Mouse (Mus musculus): ENCODE results near the gene Rnf114. TPM values are rescaled to one million over a fixed set of nuclear protein-coding genes. Genes with fewer than 3 reads are reported as not detected.

The Rnf114 gene
- polyA plus RNA-seq, 1 experiment from 2014 or later = 130 TPM

DNA sequence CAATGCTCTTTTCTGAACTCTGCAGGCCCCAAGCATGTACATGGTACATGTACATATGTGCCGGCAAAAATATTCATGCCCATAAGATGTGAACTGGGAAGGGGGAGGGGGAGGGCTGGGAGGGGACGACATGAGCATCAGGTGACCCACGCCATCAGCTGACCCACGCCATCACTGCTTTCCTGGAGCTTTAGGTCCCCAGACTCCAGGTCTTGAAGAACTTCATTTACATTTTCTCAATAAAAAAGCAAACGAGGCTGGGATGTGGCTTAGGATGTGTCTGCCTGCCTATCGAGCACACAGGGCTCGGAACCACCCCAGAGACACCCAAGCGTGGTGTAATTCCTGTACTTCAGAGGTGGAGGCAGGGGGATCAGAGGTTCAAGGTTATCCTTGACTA is 55.0 kb downstream of the Rnf114 start:
- Histone ChIP-seq H3K9me3 (no peaks in the 10 kb centered on the region), H3K36me3 (no peaks in the 10 kb centered on the region), H3K4me1 (peaks cover 19% of the 10 kb centered on the region), H3K27ac (no peak overlapping the region), H3K4me3 (no peak overlapping the region), H3K4me2 (replicated peaks) (no peak overlapping the region), H3K27me3 (replicated peaks) (no peaks in the 10 kb centered on the region; the same call in 1 of the 2 replicates), H3K9ac (no peak overlapping the region)
- ATAC-seq (ENCODE audit: low FRiP score, low read depth) = no peak
- 79% methylated on average over 8 of the region's 8 CpGs for WGBS

GRCm38 (mm10) chr2:167548961-167549360 is 56.5 kb downstream of the Rnf114 start:
- Histone ChIP-seq H3K4me1 (peaks cover 13% of the 10 kb centered on the region), H3K9ac (no peak overlapping the region), H3K27ac (no peak overlapping the region), H3K9me3 (no peaks in the 10 kb centered on the region), H3K4me2 (replicated peaks) (no peak overlapping the region), H3K27me3 (replicated peaks) (no peaks in the 10 kb centered on the region), H3K36me3 (no peaks in the 10 kb centered on the region), H3K4me3 (no peak overlapping the region)
- WGBS = 88% methylated on average over 7 of the region's 7 CpGs
- ATAC-seq (ENCODE audit: low FRiP score, low read depth) = no peak

- H3K9ac ChIP-seq = no peak overlapping the region
- H3K27me3 ChIP-seq (replicated peaks) = no peaks in the 10 kb centered on the region
- no peak overlapping the region for H3K4me3 ChIP-seq
- no peaks in the 10 kb centered on the region for H3K9me3 ChIP-seq
- no peak overlapping the region for H3K4me2 ChIP-seq (replicated peaks)
- H3K27ac ChIP-seq = no peak overlapping the region
- H3K36me3 ChIP-seq = no peaks in the 10 kb centered on the region
- peaks cover 8% of the 10 kb centered on the region; the same call in 1 of the 2 replicates for H3K4me1 ChIP-seq
- WGBS = 78% methylated on average over 8 of the region's 8 CpGs
- ATAC-seq (ENCODE audit: low FRiP score, low read depth) = no peak
Measured at GRCm38 (mm10) chr2:167550341-167550854, 58.0 kb downstream of the Rnf114 start.

DNA sequence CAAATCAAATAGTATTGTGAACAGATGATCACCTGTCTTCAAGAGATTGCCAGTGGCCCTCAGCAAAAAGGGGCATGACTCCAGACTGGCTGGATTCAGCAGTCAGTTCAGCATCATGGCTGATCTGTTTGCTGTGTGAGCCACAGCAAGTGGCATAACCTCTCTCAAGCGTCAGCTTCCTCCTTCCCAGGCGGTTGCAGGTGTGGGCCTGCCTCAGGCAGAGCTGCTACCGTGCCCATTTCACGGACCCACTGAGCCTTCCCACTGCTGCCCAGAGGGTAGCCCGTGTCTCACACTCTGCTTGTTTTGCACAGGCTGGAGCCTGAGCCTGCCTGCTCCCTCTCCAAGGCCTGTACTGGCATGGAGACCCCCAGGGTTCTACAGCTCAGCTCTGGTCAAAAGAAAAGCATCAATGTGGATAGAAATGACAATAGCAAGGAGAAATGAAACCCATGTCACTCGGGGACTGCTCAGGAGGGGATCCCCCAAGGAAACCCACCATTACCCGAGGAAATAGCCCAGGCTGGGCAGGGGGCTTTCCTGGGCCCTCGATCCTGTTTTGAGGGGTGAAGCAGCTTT is 59.0 kb downstream of the Rnf114 start:
- Histone ChIP-seq H3K9ac (0 out of 2 replicates have a peak overlapping the region, but pooled peaks have one; percentile 9), H3K4me3 (no peak overlapping the region)
- 77% methylated on average over 8 of the region's 8 CpGs for WGBS

GRCm38 (mm10) chr2:167552292-167552691 is 59.8 kb downstream of the Rnf114 start:
- Histone ChIP-seq H3K4me3 (no peak overlapping the region), H3K36me3 (no peaks in the 10 kb centered on the region), H3K4me2 (replicated peaks) (no peak overlapping the region), H3K4me1 (peaks cover 8% of the 10 kb centered on the region; the same call in 1 of the 2 replicates), H3K9me3 (no peaks in the 10 kb centered on the region), H3K9ac (no peak overlapping the region), H3K27ac (no peak overlapping the region), H3K27me3 (replicated peaks) (no peaks in the 10 kb centered on the region)
- no peak for ATAC-seq (ENCODE audit: low FRiP score, low read depth)
- 91% methylated on average over 4 of the region's 4 CpGs for WGBS

More for the DNA sequence above, 59.0 kb downstream of the Rnf114 start:
- no peak overlapping the region for H3K27ac ChIP-seq
- H3K9me3 ChIP-seq = no peaks in the 10 kb centered on the region
- no peak overlapping the region for H3K4me2 ChIP-seq (replicated peaks)
- H3K4me1 ChIP-seq = peaks cover 8% of the 10 kb centered on the region; the same call in 1 of the 2 replicates
- no peak for ATAC-seq (ENCODE audit: low FRiP score, low read depth)
- H3K27me3 ChIP-seq (replicated peaks) = no peaks in the 10 kb centered on the region
- H3K36me3 ChIP-seq = no peaks in the 10 kb centered on the region

- H3K4me2 ChIP-seq (replicated peaks) = no peak overlapping the region
- no peaks in the 10 kb centered on the region for H3K9me3 ChIP-seq
- no peak overlapping the region for H3K9ac ChIP-seq
- no peaks in the 10 kb centered on the region for H3K27me3 ChIP-seq (replicated peaks)
- H3K4me3 ChIP-seq = no peak overlapping the region
- ATAC-seq (ENCODE audit: low FRiP score, low read depth) = no peak
- peaks cover 8% of the 10 kb centered on the region; the same call in 1 of the 2 replicates for H3K4me1 ChIP-seq
- H3K27ac ChIP-seq = no peak overlapping the region
- WGBS = 15% methylated on average over 11 of the region's 11 CpGs
- H3K36me3 ChIP-seq = no peaks in the 10 kb centered on the region
Measured at GRCm38 (mm10) chr2:167552927-167553402, 60.5 kb downstream of the Rnf114 start.

- no peaks in the 10 kb centered on the region for H3K9me3 ChIP-seq
- WGBS = 87% methylated on average over 5 of the region's 5 CpGs
- no peaks in the 10 kb centered on the region for H3K36me3 ChIP-seq
- H3K27me3 ChIP-seq (replicated peaks) = peaks cover 4% of the 10 kb centered on the region; the same call in 1 of the 2 replicates
- H3K4me2 ChIP-seq (replicated peaks) = no peak overlapping the region
- no peak for ATAC-seq (ENCODE audit: low FRiP score, low read depth)
- no peak overlapping the region for H3K27ac ChIP-seq
- H3K4me3 ChIP-seq = no peak overlapping the region
- no peak overlapping the region for H3K9ac ChIP-seq
- peaks cover 23% of the 10 kb centered on the region for H3K4me1 ChIP-seq
Measured at GRCm38 (mm10) chr2:167555766-167556165, 63.3 kb downstream of the Rnf114 start.

DNA sequence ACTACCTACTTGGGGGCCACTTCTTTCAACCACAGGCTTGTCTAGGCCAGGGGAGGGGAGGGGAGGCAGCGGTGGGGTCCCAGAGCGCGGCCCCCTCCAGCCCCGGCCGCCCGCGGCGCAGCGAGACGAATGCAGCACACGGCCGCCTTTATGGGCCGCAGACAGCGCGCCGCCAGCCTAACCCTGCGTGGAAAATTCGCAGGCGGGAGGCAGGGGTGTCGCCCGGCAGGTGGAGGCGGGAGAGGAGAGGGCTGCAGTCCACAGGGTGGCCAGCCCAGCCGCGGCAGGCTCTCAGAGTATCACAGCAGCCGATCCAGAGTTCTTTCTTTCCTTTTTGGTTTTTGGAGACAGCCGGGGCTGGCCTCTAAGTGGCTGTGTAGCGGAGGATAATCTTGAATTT is 67.0 kb downstream of the Rnf114 start:
- Histone ChIP-seq H3K4me3 (peak overlapping the region; percentile 20; the same call in 1 of the 2 replicates), H3K27ac (no peak overlapping the region), H3K9ac (peak overlapping the region; percentile 45), H3K27me3 (replicated peaks) (peaks cover 4% of the 10 kb centered on the region; the same call in 1 of the 2 replicates), H3K4me2 (replicated peaks) (peak overlapping the region; percentile 57), H3K9me3 (no peaks in the 10 kb centered on the region), H3K36me3 (no peaks in the 10 kb centered on the region), H3K4me1 (peaks cover 32% of the 10 kb centered on the region)
- peak; percentile 52 for ATAC-seq (ENCODE audit: low FRiP score, low read depth)
- WGBS = 9% methylated on average over 27 of the region's 27 CpGs

GRCm38 (mm10) chr2:167562101-167562500 is 69.7 kb downstream of the Rnf114 start:
- Histone ChIP-seq H3K27ac (no peak overlapping the region), H3K9ac (no peak overlapping the region), H3K4me1 (peaks cover 46% of the 10 kb centered on the region), H3K4me2 (replicated peaks) (no peak overlapping the region), H3K36me3 (no peaks in the 10 kb centered on the region), H3K9me3 (no peaks in the 10 kb centered on the region), H3K4me3 (no peak overlapping the region), H3K27me3 (replicated peaks) (peaks cover 4% of the 10 kb centered on the region; the same call in 1 of the 2 replicates)
- 34% methylated on average over 8 of the region's 8 CpGs for WGBS
- ATAC-seq (ENCODE audit: low FRiP score, low read depth) = no peak

DNA sequence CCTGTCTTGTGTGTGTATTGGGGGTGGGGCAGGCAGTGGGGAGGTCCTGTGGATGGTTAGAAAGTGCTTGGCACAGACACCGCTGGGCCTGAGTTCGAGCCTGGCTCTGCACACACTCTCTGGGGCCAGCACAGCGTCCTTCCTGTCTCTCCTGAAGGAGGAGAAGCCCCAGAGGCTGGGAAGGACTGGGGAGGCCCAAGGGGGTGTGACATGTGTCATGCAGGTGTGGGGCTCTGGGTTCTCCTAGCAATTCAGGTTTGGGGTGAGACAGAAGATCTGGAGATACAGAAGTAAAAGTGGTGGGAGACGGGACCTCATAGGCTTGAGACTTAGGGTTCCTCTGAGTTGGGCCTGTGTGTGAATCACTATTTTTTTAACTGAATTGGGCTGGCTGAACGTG is 70.6 kb downstream of the Rnf114 start:
- Histone ChIP-seq H3K27ac (no peak overlapping the region), H3K4me2 (replicated peaks) (no peak overlapping the region), H3K27me3 (replicated peaks) (peaks cover 4% of the 10 kb centered on the region; the same call in 1 of the 2 replicates), H3K4me1 (peaks cover 46% of the 10 kb centered on the region), H3K9me3 (no peaks in the 10 kb centered on the region), H3K36me3 (no peaks in the 10 kb centered on the region), H3K9ac (no peak overlapping the region), H3K4me3 (no peak overlapping the region)
- ATAC-seq (ENCODE audit: low FRiP score, low read depth) = no peak
- 64% methylated on average over 5 of the region's 5 CpGs for WGBS

- Histone ChIP-seq H3K4me1 (peaks cover 46% of the 10 kb centered on the region), H3K4me3 (no peak overlapping the region), H3K9ac (no peak overlapping the region), H3K27me3 (replicated peaks) (peaks cover 4% of the 10 kb centered on the region; the same call in 1 of the 2 replicates), H3K4me2 (replicated peaks) (0 out of 2 replicates have a peak overlapping the region, but pooled peaks have one; percentile 5), H3K36me3 (no peaks in the 10 kb centered on the region), H3K9me3 (no peaks in the 10 kb centered on the region), H3K27ac (no peak overlapping the region)
- 45% methylated on average over 12 of the region's 12 CpGs for WGBS
- ATAC-seq (ENCODE audit: low FRiP score, low read depth) = peak; percentile 27; the same call in 1 of the 2 replicates
Measured at GRCm38 (mm10) chr2:167563703-167564102, 71.3 kb downstream of the Rnf114 start.

- no peak overlapping the region; the same call in 1 of the 2 replicates for H3K27ac ChIP-seq
Measured at GRCm38 (mm10) chr2:167564551-167565311, 72.3 kb downstream of the Rnf114 start.

More at GRCm38 (mm10) chr2:167564551-167565311, 72.3 kb downstream of the Rnf114 start:
- ATAC-seq (ENCODE audit: low FRiP score, low read depth) = no peak
- WGBS = 77% methylated on average over 13 of the region's 13 CpGs
- no peak overlapping the region for H3K9ac ChIP-seq
- peaks cover 40% of the 10 kb centered on the region for H3K4me1 ChIP-seq
- no peak overlapping the region for H3K4me3 ChIP-seq
- H3K27me3 ChIP-seq (replicated peaks) = no peaks in the 10 kb centered on the region; the same call in 1 of the 2 replicates
- H3K9me3 ChIP-seq = no peaks in the 10 kb centered on the region
- H3K4me2 ChIP-seq (replicated peaks) = no peak overlapping the region
- H3K36me3 ChIP-seq = no peaks in the 10 kb centered on the region
